Mouse (Mus musculus) liver, embryonic 14.5 days (tissue): ENCODE measurements around the gene Msl3.
"Not testable (repeated sequence)": the region's sequence is repeated elsewhere in the genome, so short reads cannot be mapped to it uniquely, and the experiment has no call there.

Source experiments
- CTCF ChIP-seq: IDR thresholded peaks from 2 replicates; pipeline ENCODE4 v1.5.1; 2016; ENCODE audit warnings: antibody characterized with exemption, low read depth, control low read depth
- EP300 ChIP-seq: IDR thresholded peaks from 2 replicates; pipeline ENCODE4 v1.6.1; 2016; ENCODE audit warnings: antibody characterized with exemption, low read depth

GRCm38 (mm10) chrX:168659803-168660202 lies 13.9 kb downstream of the Msl3 start:
- peak; percentile 53; the same call in 1 of the 2 replicates for TF ChIP-seq CTCF
- not testable (repeated sequence) for TF ChIP-seq EP300
